Mouse (Mus musculus) heart, postnatal 14 days (tissue): ENCODE results near the gene Gpr174. TPM values are rescaled to one million over a fixed set of nuclear protein-coding genes. Genes with fewer than 3 reads are reported as not detected.

ENCODE experiments used
- total RNA-seq, 2 experiments: library from RNA; stranded (reverse); gene quantifications; 2 replicates each; pipeline ENCODE4 v1.2.3; 2021

Gene Gpr174
- total RNA-seq, 2 experiments from 2014 or later: 0.51 TPM; not detected in 1

Other genes starting within 250 kb of the Gpr174 start
- 1 to 10 TPM in 1 of 2 experiments, under 1 TPM in 1; 0.45 to 1.7 TPM for gene P2ry10, start 167.4 kb upstream of the Gpr174 start, total RNA-seq
- 1 to 10 TPM; 2.9 to 4.1 TPM for gene P2ry10b, start 107.0 kb upstream of the Gpr174 start, total RNA-seq
- gene Itm2a, start 147.5 kb downstream of the Gpr174 start, total RNA-seq: 10 to 100 TPM; 45.9 to 56.2 TPM